22 mouse cellular contexts compared by ENCODE assay signal in the genomic region with DNA sequence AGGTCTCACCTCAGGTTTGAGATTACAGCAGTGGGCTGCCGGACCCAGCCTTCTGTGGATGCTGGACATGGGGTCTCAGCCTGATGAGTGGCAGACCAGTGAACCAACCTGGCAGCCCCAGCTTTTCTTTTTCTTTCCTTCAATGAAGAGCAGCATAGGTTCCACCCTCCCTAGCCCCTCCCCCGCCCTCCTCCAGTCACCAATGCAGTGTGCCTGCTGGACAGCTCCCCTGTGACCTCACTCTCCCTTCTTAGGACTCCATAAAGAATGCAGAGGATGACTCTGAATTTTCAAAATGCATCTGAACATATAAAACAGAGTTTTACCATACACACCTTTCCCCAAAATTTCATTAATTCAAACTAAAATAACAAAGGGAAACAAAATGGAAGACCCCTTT. TPM values are rescaled to one million over a fixed set of nuclear protein-coding genes. Genes with fewer than 3 reads are reported as not detected.
A peak's percentile ranks its signal among the peaks of the same experiment; 100 is the strongest.
DNase-seq lines count a peak whose midpoint lies in the region; ATAC-seq and TF ChIP-seq lines count a peak whose summit lies in the region.
"Had no signal": no experiment of that assay in that cellular context is flagged by ENCODE, and none has a peak within 500 bp of the region (broad histone marks: within the 10 kb centered on the region; RNA-seq: fewer than 3 reads in every experiment).

No protein-coding gene starts in this region.

- DNase-seq in hindbrain, embryonic 10.5 days (ENCODE audit: low spot score), result no peak
- DNase-seq in kidney, postnatal 4 days, result peak; percentile 42
- DNase-seq in embryo, embryonic 10.5 days (ENCODE audit: low spot score), result peak; percentile 39
- peak; percentile 43 for DNase-seq in limb, embryonic 10.5 days (ENCODE audit: low spot score)
- DNase-seq in right cerebral cortex, postnatal 36 days (ENCODE audit: low spot score in 2 of 2), result no peak
- no peak for DNase-seq in midbrain, postnatal 0 days (ENCODE audit: low spot score)
- DNase-seq: adrenal gland, adult 8-10 months; adrenal gland, postnatal 36 days; cerebellum, adult 2 months; cerebellum, postnatal 14 days; forebrain, postnatal 0 days; gastrocnemius, adult 2 months; gastrocnemius, postnatal 25 days had no signal

- no peak overlapping the region for H3K4me3 ChIP-seq in hindbrain, embryonic 10.5 days
- no peak overlapping the region for H3K4me3 ChIP-seq in hindbrain, embryonic 13.5 days
- H3K4me3 ChIP-seq in kidney, embryonic 14.5 days (ENCODE audit: low read length), result no peak overlapping the region
- H3K4me3 ChIP-seq in limb, embryonic 10.5 days, result no peak overlapping the region
- H3K4me3 ChIP-seq in midbrain, postnatal 0 days (ENCODE audit: low read depth, low read length), result no peak overlapping the region
- H3K4me3 ChIP-seq: embryonic facial prominence, embryonic 13.5 days; forebrain, embryonic 13.5 days; gastrocnemius, adult 2 months; heart, embryonic 12.5 days; hindbrain, embryonic 12.5 days had no signal

- no peak overlapping the region for H3K4me2 ChIP-seq in hindbrain, embryonic 13.5 days
- no peak overlapping the region for H3K4me2 ChIP-seq in kidney, embryonic 14.5 days (replicated peaks; ENCODE audit: low read depth, low read length)
- H3K4me2 ChIP-seq in midbrain, postnatal 0 days (ENCODE audit: low read depth, low read length, poor library complexity, severe bottlenecking), result no peak overlapping the region
- H3K4me2 ChIP-seq: embryonic facial prominence, embryonic 13.5 days; forebrain, embryonic 13.5 days; heart, embryonic 12.5 days; hindbrain, embryonic 12.5 days had no signal

- no peak overlapping the region for H3K9ac ChIP-seq in hindbrain, embryonic 13.5 days
- no peak overlapping the region for H3K9ac ChIP-seq in kidney, embryonic 14.5 days (ENCODE audit: low read depth, low read length)
- no peak overlapping the region for H3K9ac ChIP-seq in midbrain, postnatal 0 days (replicated peaks; ENCODE audit: low read length, poor library complexity, severe bottlenecking)
- H3K9ac ChIP-seq: embryonic facial prominence, embryonic 13.5 days; forebrain, embryonic 13.5 days; forebrain, postnatal 0 days; heart, embryonic 12.5 days; hindbrain, embryonic 12.5 days had no signal

- peaks cover 47% of the 10 kb centered on the region for H3K4me1 ChIP-seq in hindbrain, embryonic 10.5 days (replicated peaks)
- H3K4me1 ChIP-seq in hindbrain, embryonic 13.5 days (replicated peaks), result peaks cover 47% of the 10 kb centered on the region
- H3K4me1 ChIP-seq in kidney, embryonic 14.5 days (ENCODE audit: control insufficient read depth, insufficient read depth, low read length), result peaks cover 7% of the 10 kb centered on the region
- H3K4me1 ChIP-seq in limb, embryonic 10.5 days, result peaks cover 21% of the 10 kb centered on the region
- H3K4me1 ChIP-seq in midbrain, postnatal 0 days (ENCODE audit: insufficient read depth, low read length), result no peaks in the 10 kb centered on the region

- no peaks in the 10 kb centered on the region for H3K27me3 ChIP-seq in hindbrain, embryonic 10.5 days (ENCODE audit: insufficient read depth, poor library complexity, severe bottlenecking)
- no peaks in the 10 kb centered on the region for H3K27me3 ChIP-seq in hindbrain, embryonic 13.5 days
- 0 out of 2 replicates have a peak, but pooled peaks cover 3% of the 10 kb centered on the region for H3K27me3 ChIP-seq in kidney, embryonic 14.5 days (ENCODE audit: control insufficient read depth, insufficient read depth, low read length)
- peaks cover 3% of the 10 kb centered on the region; the same call in 1 of the 2 replicates for H3K27me3 ChIP-seq in limb, embryonic 10.5 days (ENCODE audit: low read depth, poor library complexity, severe bottlenecking)
- H3K27me3 ChIP-seq in midbrain, postnatal 0 days (ENCODE audit: insufficient read depth, low read length), result no peaks in the 10 kb centered on the region
- H3K27me3 ChIP-seq: forebrain, embryonic 13.5 days; hindbrain, embryonic 12.5 days had no signal

- WGBS in hindbrain, embryonic 10.5 days, result 42% methylated on average over 2 of the region's 2 CpGs
- WGBS in hindbrain, embryonic 13.5 days, result 73% methylated on average over 2 of the region's 2 CpGs
- WGBS in kidney, embryonic 14.5 days, result 66% methylated on average over 2 of the region's 2 CpGs
- WGBS in limb, embryonic 10.5 days, result 51% methylated on average over 2 of the region's 2 CpGs
- WGBS in midbrain, postnatal 0 days, result 68% methylated on average over 2 of the region's 2 CpGs

- ATAC-seq in hindbrain, embryonic 13.5 days (ENCODE audit: low FRiP score), result no peak
- no peak for ATAC-seq in kidney, embryonic 14.5 days (ENCODE audit: low FRiP score, low TSS enrichment)
- no peak for ATAC-seq in midbrain, postnatal 0 days (ENCODE audit: low FRiP score)
- ATAC-seq: forebrain, embryonic 13.5 days; forebrain, postnatal 0 days; intestine, embryonic 16.5 days had no signal

- 0 out of 2 replicates have a peak overlapping the region, but pooled peaks have one; percentile 8 for H3K27ac ChIP-seq in hindbrain, embryonic 10.5 days
- no peak overlapping the region for H3K27ac ChIP-seq in hindbrain, embryonic 13.5 days
- H3K27ac ChIP-seq in kidney, embryonic 14.5 days (ENCODE audit: low read depth, low read length), result no peak overlapping the region
- no peak overlapping the region for H3K27ac ChIP-seq in limb, embryonic 10.5 days
- no peak overlapping the region for H3K27ac ChIP-seq in midbrain, postnatal 0 days (ENCODE audit: low read depth, low read length)
- H3K27ac ChIP-seq: embryonic facial prominence, embryonic 13.5 days; forebrain, embryonic 13.5 days; gastrocnemius, adult 2 months; hindbrain, embryonic 12.5 days had no signal

- TF ChIP-seq CTCF in midbrain, postnatal 0 days (IDR thresholded peaks at IDR 0.05), result no peak

- no peaks in the 10 kb centered on the region for H3K9me3 ChIP-seq in hindbrain, embryonic 10.5 days
- no peaks in the 10 kb centered on the region for H3K9me3 ChIP-seq in hindbrain, embryonic 13.5 days
- H3K9me3 ChIP-seq in kidney, embryonic 14.5 days (ENCODE audit: control insufficient read depth, low read length), result no peaks in the 10 kb centered on the region
- H3K9me3 ChIP-seq in limb, embryonic 10.5 days (replicated peaks), result no peaks in the 10 kb centered on the region
- H3K9me3 ChIP-seq in midbrain, postnatal 0 days (ENCODE audit: low read length), result no peaks in the 10 kb centered on the region
- H3K9me3 ChIP-seq: embryonic facial prominence, embryonic 13.5 days; forebrain, embryonic 13.5 days; heart, embryonic 12.5 days; hindbrain, embryonic 12.5 days had no signal

- H3K36me3 ChIP-seq in hindbrain, embryonic 10.5 days, result no peaks in the 10 kb centered on the region
- no peaks in the 10 kb centered on the region for H3K36me3 ChIP-seq in hindbrain, embryonic 13.5 days
- H3K36me3 ChIP-seq in kidney, embryonic 14.5 days (ENCODE audit: control insufficient read depth, insufficient read depth, low read length), result no peaks in the 10 kb centered on the region
- H3K36me3 ChIP-seq in limb, embryonic 10.5 days, result no peaks in the 10 kb centered on the region
- H3K36me3 ChIP-seq in midbrain, postnatal 0 days (ENCODE audit: insufficient read depth, low read length), result no peaks in the 10 kb centered on the region
- H3K36me3 ChIP-seq: embryonic facial prominence, embryonic 13.5 days; heart, embryonic 12.5 days; hindbrain, embryonic 12.5 days had no signal

RNA-seq across cellular contexts. Expression of a gene that starts 33.1 kb away (rescaled TPM):
- polyA plus RNA-seq in hindbrain, embryonic 10.5 days (2016; fragmentation: Nextera tagmentation; extraction: Ambion mirVana), result 58.4 and 59.3 TPM in 2 replicates
- polyA plus RNA-seq in hindbrain, embryonic 13.5 days (2015; fragmentation: Nextera tagmentation; extraction: Ambion mirVana), result 45.4 and 45.6 TPM in 2 replicates
- 60.1 and 61.8 TPM in 2 replicates for polyA plus RNA-seq in kidney, embryonic 14.5 days (2014; fragmentation: Nextera tagmentation; extraction: Ambion mirVana)
- 60.8 and 67.6 TPM in 2 replicates for polyA plus RNA-seq in limb, embryonic 10.5 days (2016; fragmentation: Nextera tagmentation; extraction: Ambion mirVana)
- total RNA-seq in midbrain, postnatal 0 days (2014; rRNA removed), result 16.2 and 16.3 TPM in 2 replicates
- polyA plus RNA-seq in midbrain, postnatal 0 days (2015; fragmentation: Nextera tagmentation; extraction: Ambion mirVana), result 38.4 and 43.4 TPM in 2 replicates

RNA-seq across cellular contexts. Expression of a gene that starts 33.8 kb away (rescaled TPM):
- 7.5 and 10.5 TPM in 2 replicates for polyA plus RNA-seq in hindbrain, embryonic 10.5 days (2016; fragmentation: Nextera tagmentation; extraction: Ambion mirVana)
- polyA plus RNA-seq in hindbrain, embryonic 13.5 days (2015; fragmentation: Nextera tagmentation; extraction: Ambion mirVana), result 11.7 and 12.6 TPM in 2 replicates
- polyA plus RNA-seq in kidney, embryonic 14.5 days (2014; fragmentation: Nextera tagmentation; extraction: Ambion mirVana), result 7.1 and 10.3 TPM in 2 replicates
- 6.1 and 8.3 TPM in 2 replicates for polyA plus RNA-seq in limb, embryonic 10.5 days (2016; fragmentation: Nextera tagmentation; extraction: Ambion mirVana)
- 49.2 and 50.3 TPM in 2 replicates for total RNA-seq in midbrain, postnatal 0 days (2014; rRNA removed)
- 14.1 and 16.1 TPM in 2 replicates for polyA plus RNA-seq in midbrain, postnatal 0 days (2015; fragmentation: Nextera tagmentation; extraction: Ambion mirVana)
- total RNA-seq: common myeloid progenitor, adult 5-6 weeks; granulocyte monocyte progenitor cell, adult 5-6 weeks had no signal

RNA-seq across cellular contexts. Expression of a gene that starts 52.4 kb away (rescaled TPM):
- 1.7 and 2.1 TPM in 2 replicates for polyA plus RNA-seq in hindbrain, embryonic 10.5 days (2016; fragmentation: Nextera tagmentation; extraction: Ambion mirVana)
- polyA plus RNA-seq in hindbrain, embryonic 13.5 days (2015; fragmentation: Nextera tagmentation; extraction: Ambion mirVana), result 2.7 and 2.8 TPM in 2 replicates
- polyA plus RNA-seq in kidney, embryonic 14.5 days (2014; fragmentation: Nextera tagmentation; extraction: Ambion mirVana), result 3.4 and 3.8 TPM in 2 replicates
- polyA plus RNA-seq in limb, embryonic 10.5 days (2016; fragmentation: Nextera tagmentation; extraction: Ambion mirVana), result 1.4 and 1.6 TPM in 2 replicates
- 26.9 and 27.3 TPM in 2 replicates for total RNA-seq in midbrain, postnatal 0 days (2014; rRNA removed)
- 3.1 and 3.5 TPM in 2 replicates for polyA plus RNA-seq in midbrain, postnatal 0 days (2015; fragmentation: Nextera tagmentation; extraction: Ambion mirVana)

RNA-seq across cellular contexts. Expression of a gene that starts 52.7 kb away (rescaled TPM):
- 3.1 and 4.0 TPM in 2 replicates for polyA plus RNA-seq in hindbrain, embryonic 10.5 days (2016; fragmentation: Nextera tagmentation; extraction: Ambion mirVana)
- 3.9 and 4.0 TPM in 2 replicates for polyA plus RNA-seq in hindbrain, embryonic 13.5 days (2015; fragmentation: Nextera tagmentation; extraction: Ambion mirVana)
- 0.17 and 0.58 TPM in 2 replicates for polyA plus RNA-seq in kidney, embryonic 14.5 days (2014; fragmentation: Nextera tagmentation; extraction: Ambion mirVana)
- polyA plus RNA-seq in limb, embryonic 10.5 days (2016; fragmentation: Nextera tagmentation; extraction: Ambion mirVana), result 0.75 and 0.88 TPM in 2 replicates
- 2.1 and 3.2 TPM in 2 replicates for total RNA-seq in midbrain, postnatal 0 days (2014; rRNA removed)
- polyA plus RNA-seq in midbrain, postnatal 0 days (2015; fragmentation: Nextera tagmentation; extraction: Ambion mirVana), result 1.7 and 2.3 TPM in 2 replicates
- total RNA-seq: granulocyte monocyte progenitor cell, adult 5-6 weeks had no signal

Comparison
In these comparisons a context has a peak if more than half of its experiments do, and no peak if none do; other contexts are left out.
1. DNase-seq: peak in kidney, postnatal 4 days (2 of 2), embryo, embryonic 10.5 days (single experiment) and limb, embryonic 10.5 days (single experiment); none in hindbrain, embryonic 10.5 days (single experiment), right cerebral cortex, postnatal 36 days (0 of 2) and midbrain, postnatal 0 days (single experiment).